Mouse (Mus musculus) T-helper 2 cell (primary cell): ENCODE measurements at regions not wholly inside any gene's neighbourhood (a gene's known extent, or its start where the extent isn't known, plus 50 kb on each side); places are given as distances from the start of the nearest gene placed in this dataset.
"Not testable (repeated sequence)": the region's sequence is repeated elsewhere in the genome, so short reads cannot be mapped to it uniquely, and the experiment has no call there.

ENCODE experiments used
- in situ Hi-C: fragments of 300-600 bp; cut with MboI, MseI; formaldehyde crosslinking; loops from one replicate; pipeline ENCODE4 v1.15.1; 2025; ENCODE audit warnings: high pct_unique_total_duplicates

DNA sequence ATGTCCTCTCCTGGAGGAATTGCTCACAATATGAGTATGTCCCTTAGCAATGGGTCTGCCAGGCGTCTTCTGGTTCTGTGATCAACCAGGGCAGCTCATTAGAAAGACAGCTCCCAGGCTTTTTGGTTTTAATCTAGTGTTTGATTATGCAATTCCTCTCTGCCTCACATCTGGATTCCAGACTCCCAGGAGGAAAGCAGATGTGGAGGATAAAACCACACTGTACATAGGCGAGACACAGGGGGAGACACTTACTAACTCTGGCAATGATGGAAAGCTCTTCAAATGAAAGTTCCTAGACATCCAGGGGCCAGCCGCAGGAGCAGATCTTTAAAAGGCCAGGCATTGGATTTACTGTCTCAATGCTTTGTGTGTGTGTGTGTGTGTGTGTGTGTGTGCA, 116.4 kb upstream of the Tet2 start:
- in situ Hi-C loops, result no loop called here

GRCm38 (mm10) chr3:133664914-133665313, 120.0 kb upstream of the Tet2 start:
- in situ Hi-C loops, result no loop called here

DNA sequence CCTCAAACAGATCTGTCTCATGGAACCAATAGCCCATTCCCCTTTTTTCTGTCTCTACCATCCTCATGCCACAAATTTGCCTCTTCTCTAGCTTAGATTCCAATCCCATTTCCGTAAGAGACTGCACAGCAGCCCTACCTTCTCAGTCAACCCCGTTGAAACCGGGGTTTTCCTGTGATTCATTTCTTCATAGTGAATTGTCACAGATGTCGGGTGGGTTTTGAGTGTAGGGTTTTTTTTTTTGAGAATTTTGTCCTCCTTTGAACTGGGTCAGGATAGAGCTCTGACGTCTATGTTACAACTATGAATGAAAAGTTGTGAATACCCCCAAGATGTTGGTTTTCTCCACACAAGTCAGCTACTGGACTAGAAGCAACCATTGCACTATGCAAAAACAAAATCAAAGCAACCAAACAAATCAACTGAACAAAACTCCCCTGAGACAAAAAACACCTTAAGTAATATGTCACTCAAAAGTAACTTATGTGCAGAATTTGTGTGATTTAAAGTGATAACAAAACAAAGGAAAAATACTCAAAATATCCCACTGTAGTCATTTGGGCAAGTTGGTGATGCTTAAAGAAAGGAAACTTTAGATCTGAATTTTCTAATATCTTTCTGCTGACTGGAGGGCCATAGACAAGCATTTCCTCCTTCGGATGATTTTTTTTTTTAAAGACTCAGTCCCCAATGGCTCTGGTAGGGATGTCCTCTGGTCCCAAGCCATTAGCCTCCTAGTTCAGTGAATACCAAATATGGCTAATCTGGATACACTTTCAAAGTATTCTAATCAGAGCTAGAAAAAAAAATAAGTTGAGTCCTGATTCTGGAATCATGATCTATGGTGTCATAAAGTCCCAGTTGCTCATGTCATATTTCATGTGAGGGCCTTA, 120.7 kb upstream of the Tet2 start:
- in situ Hi-C loops, result no loop called here

- in situ Hi-C loops, result no loop called here
These were observed 128.0 kb upstream of the Tet2 start for GRCm38 (mm10) chr3:133672742-133673447.

DNA sequence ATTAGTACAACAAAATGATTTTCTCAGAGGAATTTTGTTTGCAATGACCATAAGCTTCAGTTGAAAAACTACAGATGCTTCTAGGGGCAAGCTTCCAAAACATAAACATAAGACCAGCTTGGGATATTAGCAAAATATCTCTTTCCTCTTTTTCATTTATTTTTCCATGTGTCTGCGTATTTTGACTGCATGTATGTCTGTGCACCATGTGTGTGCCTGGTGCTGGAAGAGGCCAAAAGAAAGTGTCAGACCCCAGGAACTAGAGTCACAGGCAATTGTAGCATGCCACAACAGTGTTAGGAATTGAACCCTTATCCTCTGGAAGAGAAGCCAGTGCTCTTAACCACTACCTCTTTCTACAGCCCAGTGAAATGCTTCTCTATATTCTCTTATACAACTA, 133.0 kb upstream of the Tet2 start:
- in situ Hi-C loops, result no loop called here

DNA sequence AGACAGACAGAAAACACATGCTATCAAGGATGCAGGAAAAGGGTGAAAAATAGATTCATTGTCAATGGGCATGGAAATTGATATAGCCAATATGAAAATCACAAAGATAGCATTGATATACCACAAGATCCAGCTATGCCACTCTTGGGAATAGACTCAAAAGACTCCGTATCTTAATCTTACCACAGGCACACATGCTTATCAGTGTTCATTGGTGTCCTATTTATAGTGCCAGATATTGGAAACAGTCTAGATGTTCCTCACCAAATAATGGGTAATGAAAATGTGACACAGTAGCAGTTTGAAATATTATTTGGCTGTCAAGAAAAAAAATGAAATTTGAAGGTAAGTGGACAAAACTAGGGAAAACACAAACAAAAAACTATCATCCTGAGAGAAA, 135.0 kb upstream of the Tet2 start:
- in situ Hi-C loops, result no loop called here

DNA sequence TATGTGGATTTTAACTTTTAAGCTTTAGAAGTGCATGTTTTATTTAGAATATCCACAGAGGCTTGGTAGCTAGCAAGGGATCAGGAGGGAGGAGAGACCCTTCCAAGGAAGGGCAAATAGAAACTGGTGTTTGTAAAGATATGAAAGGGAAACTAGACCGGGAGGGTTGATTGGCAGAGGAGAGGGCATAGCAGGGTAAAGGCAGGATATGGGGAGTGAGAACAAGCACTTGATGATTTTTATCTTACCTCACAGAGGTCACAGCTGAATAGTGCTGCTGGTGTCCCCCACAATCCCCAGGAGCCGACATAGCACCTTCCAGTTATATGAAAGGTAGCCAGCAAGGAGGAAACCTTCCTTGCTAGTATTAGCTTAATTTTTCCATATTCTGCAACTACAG, 135.4 kb upstream of the Tet2 start:
- in situ Hi-C loops, result no loop called here

DNA sequence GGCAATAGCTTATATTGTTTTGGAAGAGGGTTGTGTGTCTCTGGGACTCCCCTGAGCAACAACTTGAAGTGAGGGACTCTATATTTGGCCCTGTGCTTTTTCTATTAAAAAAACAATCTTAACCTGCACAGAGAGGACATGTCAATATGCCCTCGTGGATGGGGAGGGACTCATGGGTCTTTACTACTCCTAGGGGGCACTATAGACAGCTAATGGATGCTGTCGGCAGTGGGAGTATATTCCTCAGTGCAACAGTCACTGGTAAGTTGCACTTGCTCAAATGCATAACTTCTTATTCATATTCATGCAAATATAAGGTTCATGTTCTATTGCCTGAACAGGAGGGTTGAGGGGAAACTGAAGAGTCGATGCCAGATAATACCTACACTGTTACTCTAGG, 135.9 kb upstream of the Tet2 start:
- in situ Hi-C loops, result no loop called here

GRCm38 (mm10) chr3:133684196-133684743, 139.3 kb upstream of the Tet2 start:
- in situ Hi-C loops, result no loop called here

DNA sequence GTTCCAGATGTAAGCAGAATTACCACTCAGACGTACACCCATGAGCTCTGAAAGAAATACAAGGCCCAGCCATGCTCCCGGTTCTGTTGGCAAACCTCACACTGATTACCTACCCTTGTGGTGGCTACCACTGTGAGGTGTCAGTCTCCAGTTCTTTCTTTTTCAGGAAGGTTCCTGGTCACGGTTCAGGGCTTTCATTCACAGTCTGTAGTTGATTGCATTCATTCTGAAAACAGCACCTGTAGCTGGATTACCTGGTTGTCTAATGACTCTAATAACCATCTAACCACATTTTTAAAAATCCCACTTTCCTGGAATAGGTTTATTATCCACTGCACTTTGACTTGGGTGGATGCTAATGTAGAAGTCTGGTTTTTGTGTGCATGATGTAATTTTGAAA, 139.8 kb upstream of the Tet2 start:
- in situ Hi-C loops, result no loop called here

- in situ Hi-C loops, result no loop called here
These were observed 140.5 kb upstream of the Tet2 start for GRCm38 (mm10) chr3:133685393-133685792.

- in situ Hi-C loops, result no loop called here
These were observed 149.1 kb upstream of the Tet2 start for GRCm38 (mm10) chr3:133694057-133694456.

- in situ Hi-C loops, result no loop called here
These were observed 151.2 kb upstream of the Tet2 start for GRCm38 (mm10) chr3:133696122-133696521.

DNA sequence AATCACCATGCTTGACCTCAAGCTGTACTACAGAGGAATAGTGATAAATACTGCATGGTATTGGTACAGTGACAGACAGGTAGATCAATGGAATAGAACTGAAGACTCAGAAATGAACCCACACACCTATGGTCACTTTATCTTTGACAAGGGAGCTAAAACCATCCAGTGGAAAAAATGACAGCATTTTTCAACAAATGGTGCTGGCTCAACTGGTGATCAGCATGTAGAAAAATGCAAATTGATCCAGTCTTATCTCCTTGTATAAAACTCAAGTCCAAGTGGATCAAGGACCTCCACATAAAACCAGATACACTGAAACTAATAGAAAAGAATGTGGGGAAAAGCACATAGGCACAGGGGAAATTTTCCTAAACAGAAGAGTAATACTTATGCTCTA, 159.9 kb upstream of the Tet2 start:
- in situ Hi-C loops, result not testable (repeated sequence)

DNA sequence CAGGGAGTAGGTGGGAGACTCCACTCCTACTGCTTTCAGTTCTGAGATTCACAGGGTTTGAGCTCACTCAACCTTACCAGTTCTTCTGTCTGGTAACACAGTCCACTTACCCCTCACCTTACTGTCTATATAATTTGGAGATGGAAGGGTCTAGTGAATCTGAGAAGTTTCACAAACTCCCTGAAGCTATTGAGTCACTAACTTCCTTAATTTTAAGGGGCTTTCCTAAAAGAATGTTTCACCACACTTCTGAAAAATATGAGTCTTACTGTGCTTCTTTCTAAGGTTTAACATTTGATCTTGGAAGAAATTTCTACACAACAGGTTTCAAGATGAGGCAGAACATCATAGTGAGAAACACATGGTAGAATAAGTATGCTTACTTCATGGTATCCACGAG, 166.6 kb upstream of the Tet2 start:
- in situ Hi-C loops, result loop anchor here (5.0 kb wide), 1 partner anchor 46 kb away; no protein-coding TSS in a partner anchor

- in situ Hi-C loops, result no loop called here
These were observed 177.8 kb upstream of the Tet2 start for GRCm38 (mm10) chr3:133722550-133723290.

DNA sequence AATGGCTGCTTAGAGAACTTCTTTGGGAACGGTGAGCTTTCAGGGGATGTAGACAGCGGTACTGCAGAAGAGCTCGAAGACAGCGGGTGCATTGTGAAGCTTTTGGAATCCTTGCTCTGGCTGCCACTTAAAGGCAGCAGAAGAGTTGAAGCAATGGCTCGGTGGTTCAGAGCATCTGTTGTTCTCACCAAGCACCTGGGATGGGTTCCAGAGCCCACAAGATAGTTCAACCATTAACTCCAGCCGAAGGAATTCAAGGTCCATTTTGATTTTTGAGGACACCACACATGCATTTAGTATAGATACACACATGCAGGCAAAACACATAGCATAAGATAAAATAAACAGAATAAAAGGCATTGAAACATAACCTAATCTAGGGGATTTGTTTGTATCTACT, 181.9 kb upstream of the Tet2 start:
- in situ Hi-C loops, result no loop called here

- in situ Hi-C loops, result no loop called here
These were observed 190.7 kb upstream of the Tet2 start for GRCm38 (mm10) chr3:133735603-133736002.

DNA sequence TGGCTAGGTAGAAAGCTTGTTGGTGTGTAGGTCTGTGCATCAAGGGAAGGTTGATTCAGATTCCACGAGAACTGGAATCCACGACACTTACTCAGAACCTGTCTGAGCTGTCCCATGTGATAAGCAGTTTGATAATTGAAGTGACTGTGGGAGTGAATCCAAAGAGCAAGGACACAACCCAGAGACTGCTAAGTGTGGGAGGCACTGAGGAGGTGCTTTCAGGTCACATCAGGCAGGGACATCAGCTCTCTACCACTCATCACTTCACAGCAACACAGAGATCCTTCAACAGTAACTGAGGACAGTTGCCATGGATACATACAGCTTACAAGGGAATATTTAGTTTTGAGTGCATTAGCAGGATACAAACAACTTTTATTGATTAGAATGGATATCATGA, 194.0 kb upstream of the Tet2 start:
- in situ Hi-C loops, result no loop called here

GRCm38 (mm10) chr3:133744552-133745118, 199.7 kb upstream of the Tet2 start:
- in situ Hi-C loops, result no loop called here
